Comparison of ENCODE assay signal across 13 mouse cellular contexts in genomic region chr12:86660466-86660865, GRCm38 (mm10).
"Had no signal": no experiment of that assay in that cellular context is flagged by ENCODE, and none has a peak within 500 bp of the region (broad histone marks: within the 10 kb centered on the region; RNA-seq: fewer than 3 reads in every experiment).

No protein-coding gene starts in this region.

- H3K9ac ChIP-seq: kidney, embryonic 15.5 days; liver, embryonic 13.5 days; lung, embryonic 14.5 days; midbrain, embryonic 12.5 days had no signal

- H3K36me3 ChIP-seq: kidney, embryonic 15.5 days; liver, embryonic 13.5 days; midbrain, embryonic 12.5 days had no signal

- H3K27me3 ChIP-seq: kidney, embryonic 15.5 days; liver, embryonic 13.5 days; midbrain, embryonic 12.5 days had no signal

- H3K4me3 ChIP-seq: kidney, embryonic 15.5 days; left cerebral cortex, adult 2 months; liver, embryonic 13.5 days; megakaryocyte, embryonic 14.5 days; midbrain, embryonic 12.5 days had no signal

- H3K27ac ChIP-seq: left cerebral cortex, adult 2 months; liver, embryonic 13.5 days had no signal

- H3K4me2 ChIP-seq: kidney, embryonic 15.5 days; liver, embryonic 13.5 days; lung, embryonic 14.5 days had no signal

- DNase-seq: kidney, adult 11 months; kidney, adult 8-10 months; kidney, postnatal 10 days; kidney, postnatal 36 days; liver, embryonic 13.5 days; lung, embryonic 14.5 days; lung, postnatal 10 days; lung, postnatal 36 days; thymus, postnatal 25 days had no signal

- H3K4me1 ChIP-seq: kidney, embryonic 15.5 days; liver, embryonic 13.5 days had no signal

- H3K9me3 ChIP-seq: kidney, embryonic 15.5 days; liver, embryonic 13.5 days; midbrain, embryonic 12.5 days had no signal
